In genomic region chr15:61239414-61239813, GRCm38 (mm10) we compare ENCODE assay signal across 22 mouse cellular contexts.
DNase-seq lines count a peak whose midpoint lies in the region; ATAC-seq and TF ChIP-seq lines count a peak whose summit lies in the region.
"Had no signal": no experiment of that assay in that cellular context is flagged by ENCODE, and none has a peak within 500 bp of the region (broad histone marks: within the 10 kb centered on the region; RNA-seq: fewer than 3 reads in every experiment).

No protein-coding gene starts in this region.

- ATAC-seq in kidney, embryonic 15.5 days (replicated peaks; ENCODE audit: low FRiP score) = 0 out of 2 replicates have a peak, but pooled peaks have one; percentile 43
- no peak; the same call in 1 of the 2 replicates for ATAC-seq in kidney, embryonic 14.5 days (ENCODE audit: low FRiP score, low TSS enrichment)
- ATAC-seq in embryonic facial prominence, embryonic 11.5 days (replicated peaks; ENCODE audit: insufficient number of reproducible peaks, low FRiP score, low TSS enrichment, low read depth) = peak; percentile 55; the same call in 1 of the 2 replicates
- ATAC-seq in megakaryocyte progenitor cell, adult 5-6 weeks (replicated peaks; ENCODE audit: poor library complexity) = no peak
- ATAC-seq: forebrain, postnatal 0 days; intestine, embryonic 15.5 days had no signal

- no peaks in the 10 kb centered on the region for H3K9me3 ChIP-seq in kidney, embryonic 15.5 days (replicated peaks)
- no peaks in the 10 kb centered on the region for H3K9me3 ChIP-seq in kidney, embryonic 14.5 days (ENCODE audit: control insufficient read depth, low read length)
- H3K9me3 ChIP-seq in embryonic facial prominence, embryonic 11.5 days (replicated peaks; ENCODE audit: control insufficient read depth, low read length) = no peaks in the 10 kb centered on the region
- H3K9me3 ChIP-seq in limb, embryonic 10.5 days (replicated peaks) = no peaks in the 10 kb centered on the region
- H3K9me3 ChIP-seq: heart, embryonic 10.5 days; hindbrain, embryonic 15.5 days; intestine, embryonic 15.5 days; liver, embryonic 13.5 days; midbrain, embryonic 12.5 days had no signal

- H3K36me3 ChIP-seq in kidney, embryonic 15.5 days = no peaks in the 10 kb centered on the region
- H3K36me3 ChIP-seq in kidney, embryonic 14.5 days (ENCODE audit: control insufficient read depth, insufficient read depth, low read length) = no peaks in the 10 kb centered on the region
- H3K36me3 ChIP-seq in embryonic facial prominence, embryonic 11.5 days (replicated peaks; ENCODE audit: control insufficient read depth, insufficient read depth, low read depth, low read length) = no peaks in the 10 kb centered on the region
- no peaks in the 10 kb centered on the region for H3K36me3 ChIP-seq in limb, embryonic 10.5 days
- H3K36me3 ChIP-seq: heart, embryonic 10.5 days; hindbrain, embryonic 15.5 days; intestine, embryonic 15.5 days; liver, embryonic 13.5 days; midbrain, embryonic 12.5 days had no signal

- H3K4me2 ChIP-seq in kidney, embryonic 15.5 days = peak overlapping the region; percentile 16; the same call in 1 of the 2 replicates
- no peak overlapping the region for H3K4me2 ChIP-seq in kidney, embryonic 14.5 days (replicated peaks; ENCODE audit: low read depth, low read length)
- H3K4me2 ChIP-seq in embryonic facial prominence, embryonic 11.5 days (ENCODE audit: low read depth, low read length) = no peak overlapping the region
- H3K4me2 ChIP-seq: hindbrain, embryonic 15.5 days; intestine, embryonic 15.5 days; liver, embryonic 13.5 days; midbrain, embryonic 12.5 days had no signal

- no peaks in the 10 kb centered on the region for H3K27me3 ChIP-seq in kidney, embryonic 15.5 days
- H3K27me3 ChIP-seq in kidney, embryonic 14.5 days (ENCODE audit: control insufficient read depth, insufficient read depth, low read length) = no peaks in the 10 kb centered on the region
- no peaks in the 10 kb centered on the region for H3K27me3 ChIP-seq in embryonic facial prominence, embryonic 11.5 days (ENCODE audit: control insufficient read depth, insufficient read depth, low read length)
- H3K27me3 ChIP-seq in limb, embryonic 10.5 days (ENCODE audit: low read depth, poor library complexity, severe bottlenecking) = no peaks in the 10 kb centered on the region
- H3K27me3 ChIP-seq: hindbrain, embryonic 15.5 days; intestine, embryonic 15.5 days; liver, embryonic 13.5 days; midbrain, embryonic 12.5 days had no signal

- no peak overlapping the region for H3K9ac ChIP-seq in kidney, embryonic 15.5 days
- H3K9ac ChIP-seq in kidney, embryonic 14.5 days (ENCODE audit: low read depth, low read length) = no peak overlapping the region
- H3K9ac ChIP-seq in embryonic facial prominence, embryonic 11.5 days (replicated peaks; ENCODE audit: low read length) = no peak overlapping the region
- H3K9ac ChIP-seq: forebrain, postnatal 0 days; hindbrain, embryonic 15.5 days; intestine, embryonic 15.5 days; liver, embryonic 13.5 days; midbrain, embryonic 12.5 days had no signal

- TF ChIP-seq POLR2A in brain, embryonic 14.5 days (IDR thresholded peaks at IDR 0.05; ENCODE audit: borderline replicate concordance, extremely low read depth, insufficient read depth, insufficient read length, poor library complexity, severe bottlenecking) = no peak

- H3K4me1 ChIP-seq in kidney, embryonic 15.5 days = peaks cover 3% of the 10 kb centered on the region; the same call in 1 of the 2 replicates
- H3K4me1 ChIP-seq in kidney, embryonic 14.5 days (ENCODE audit: control insufficient read depth, insufficient read depth, low read length) = 0 out of 2 replicates have a peak, but pooled peaks cover 3% of the 10 kb centered on the region
- peaks cover 2% of the 10 kb centered on the region for H3K4me1 ChIP-seq in embryonic facial prominence, embryonic 11.5 days (ENCODE audit: control insufficient read depth, insufficient read depth, low read length)
- peaks cover 20% of the 10 kb centered on the region for H3K4me1 ChIP-seq in limb, embryonic 10.5 days
- H3K4me1 ChIP-seq: heart, embryonic 10.5 days; intestine, embryonic 15.5 days; liver, embryonic 13.5 days; midbrain, embryonic 12.5 days had no signal

- peak; percentile 47 for DNase-seq in brain, embryonic 14.5 days (ENCODE audit: low read depth)
- DNase-seq in embryonic facial prominence, embryonic 11.5 days (ENCODE audit: low spot score) = peak; percentile 35
- DNase-seq in limb, embryonic 10.5 days (ENCODE audit: low spot score) = peak; percentile 30
- no peak for DNase-seq in MN1 (ENCODE audit: low spot score)
- DNase-seq: adrenal gland, postnatal 10 days; cerebellum, adult 8-10 months; cerebellum, postnatal 36 days; embryo, embryonic 11 days; heart, postnatal 4 days; liver, embryonic 13.5 days; lung, adult 2 months; lung, postnatal 14 days; right cerebral cortex, postnatal 25 days had no signal

- 52% methylated on average over 7 of the region's 7 CpGs for WGBS in kidney, embryonic 15.5 days
- 52% methylated on average over 7 of the region's 7 CpGs for WGBS in kidney, embryonic 14.5 days
- WGBS in embryonic facial prominence, embryonic 11.5 days = 48% methylated on average over 7 of the region's 7 CpGs
- 73% methylated on average over 7 of the region's 7 CpGs for WGBS in limb, embryonic 10.5 days

- no peak overlapping the region for H3K4me3 ChIP-seq in kidney, embryonic 15.5 days (replicated peaks)
- H3K4me3 ChIP-seq in kidney, embryonic 14.5 days (ENCODE audit: low read length) = no peak overlapping the region
- H3K4me3 ChIP-seq in embryonic facial prominence, embryonic 11.5 days (ENCODE audit: low read depth, low read length) = no peak overlapping the region
- H3K4me3 ChIP-seq in limb, embryonic 10.5 days = no peak overlapping the region
- H3K4me3 ChIP-seq: erythroblast, embryonic 14.5 days; heart, embryonic 10.5 days; hindbrain, embryonic 15.5 days; intestine, embryonic 15.5 days; liver, embryonic 13.5 days; midbrain, embryonic 12.5 days had no signal

- no peak overlapping the region for H3K27ac ChIP-seq in kidney, embryonic 15.5 days
- H3K27ac ChIP-seq in kidney, embryonic 14.5 days (ENCODE audit: low read depth, low read length) = no peak overlapping the region
- H3K27ac ChIP-seq in embryonic facial prominence, embryonic 11.5 days (replicated peaks; ENCODE audit: low read depth, low read length) = no peak overlapping the region
- no peak overlapping the region for H3K27ac ChIP-seq in limb, embryonic 10.5 days
- H3K27ac ChIP-seq: hindbrain, embryonic 15.5 days; intestine, embryonic 15.5 days; liver, embryonic 13.5 days; midbrain, embryonic 12.5 days had no signal

- no peak for TF ChIP-seq CTCF in brain, embryonic 14.5 days (IDR thresholded peaks at IDR 0.05; ENCODE audit: borderline replicate concordance, extremely low read depth, insufficient read depth, insufficient read length)

Comparison
In these comparisons a context has a peak if more than half of its experiments do, and no peak if none do; other contexts are left out.
1. ATAC-seq: peak in kidney, embryonic 15.5 days (single experiment) and embryonic facial prominence, embryonic 11.5 days (single experiment); none in kidney, embryonic 14.5 days (single experiment) and megakaryocyte progenitor cell, adult 5-6 weeks (single experiment).